Mouse (Mus musculus) MN1 (cell line): ENCODE data around the gene Gm4756.
"Not testable (repeated sequence)": the region's sequence is repeated elsewhere in the genome, so short reads cannot be mapped to it uniquely, and the experiment has no call there.

ENCODE experiments used
- DNase-seq: peaks from one replicate; pipeline ENCODE4 v3.0.0-alpha.2; 2016; ENCODE audit warnings: low spot score

Gm4756 gene

GRCm38 (mm10) chr12:72654698-72655097, 5.2 kb upstream of the Gm4756 start:
- DNase-seq = peak; percentile 67

- DNase-seq = no peak
Observed at GRCm38 (mm10) chr12:72648921-72649320, 540 bp downstream of the Gm4756 start.

- no peak for DNase-seq
Observed at GRCm38 (mm10) chr12:72638025-72638424, 11.4 kb downstream of the Gm4756 start.

- no peak for DNase-seq
Observed at GRCm38 (mm10) chr12:72628751-72629150, 20.7 kb downstream of the Gm4756 start.

- no peak for DNase-seq
Observed at GRCm38 (mm10) chr12:72622853-72623496, 26.5 kb downstream of the Gm4756 start.

- DNase-seq = no peak
Observed at GRCm38 (mm10) chr12:72621441-72621840, 28.0 kb downstream of the Gm4756 start.

GRCm38 (mm10) chr12:72620856-72621255, 28.6 kb downstream of the Gm4756 start:
- no peak for DNase-seq

- DNase-seq = no peak
Observed at GRCm38 (mm10) chr12:72612053-72612452, 37.4 kb downstream of the Gm4756 start.

GRCm38 (mm10) chr12:72598731-72599130, 50.7 kb downstream of the Gm4756 start:
- DNase-seq = not testable (repeated sequence)

GRCm38 (mm10) chr12:72594001-72594400, 55.5 kb downstream of the Gm4756 start:
- DNase-seq = no peak

- no peak for DNase-seq
Observed at GRCm38 (mm10) chr12:72592991-72593390, 56.5 kb downstream of the Gm4756 start.

- DNase-seq = no peak
Observed at GRCm38 (mm10) chr12:72585339-72585738, 64.1 kb downstream of the Gm4756 start.

- DNase-seq = no peak
Observed at GRCm38 (mm10) chr12:72583099-72583498, 66.4 kb downstream of the Gm4756 start.

GRCm38 (mm10) chr12:72582021-72582420, 67.4 kb downstream of the Gm4756 start:
- no peak for DNase-seq

- DNase-seq = no peak
Observed at GRCm38 (mm10) chr12:72564281-72564795, 85.1 kb downstream of the Gm4756 start.

- no peak for DNase-seq
Observed at GRCm38 (mm10) chr12:72554347-72554746, 95.1 kb downstream of the Gm4756 start.

GRCm38 (mm10) chr12:72538571-72538970, 110.9 kb downstream of the Gm4756 start:
- DNase-seq = no peak

- DNase-seq = peak; percentile 99
Observed at GRCm38 (mm10) chr12:72536021-72536597, 113.4 kb downstream of the Gm4756 start, which contains the start of gene Pcnx4. Gene Pcnx4, plus strand, starts transcription at chr12:72536383.

- DNase-seq = no peak
Observed at GRCm38 (mm10) chr12:72535599-72535998, 113.9 kb downstream of the Gm4756 start.

- DNase-seq = no peak
Observed at GRCm38 (mm10) chr12:72533986-72534385, 115.5 kb downstream of the Gm4756 start.

GRCm38 (mm10) chr12:72532303-72532702, 117.2 kb downstream of the Gm4756 start:
- no peak for DNase-seq
